Mouse (Mus musculus) neutrophil, adult 65 days (primary cell): Measurements from ENCODE around the gene Slc17a1. TPM values are rescaled to one million over a fixed set of nuclear protein-coding genes. Genes with fewer than 3 reads are reported as not detected.

Experiments
- total RNA-seq: library from RNA; stranded (reverse); gene quantifications from 2 replicates; pipeline ENCODE4 v1.2.4, GENCODE M21; 2023

The Slc17a1 gene
- total RNA-seq, result not detected in 2 replicates

GRCm38 (mm10) chr13:23867405-23867804, at the start of gene Slc17a1:
TSS of gene Slc17a1 (plus strand) at chr13:23867750.

DNA sequence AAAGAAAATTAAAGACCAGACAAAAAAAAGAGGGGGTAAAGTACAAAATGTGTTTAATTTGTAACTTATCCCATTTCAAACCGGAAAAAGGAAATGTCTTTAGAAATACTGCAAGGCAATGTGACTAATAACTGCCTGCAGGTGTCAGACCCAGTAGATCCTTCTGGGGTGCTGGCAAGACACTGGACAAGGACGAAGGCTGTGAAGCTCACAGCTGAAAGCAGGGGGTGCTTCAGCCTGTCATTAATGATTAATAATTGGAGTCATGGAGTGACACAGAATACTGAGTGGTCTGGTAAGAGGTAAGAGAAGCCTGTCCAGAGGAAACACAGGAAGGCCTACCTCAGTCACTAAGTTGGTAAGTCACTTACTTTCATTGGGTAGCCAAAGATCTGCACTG, 28.2 kb upstream of the Slc17a1 start, which contains the start of gene Slc17a3:
TSS of gene Slc17a3 (plus strand) at position 127 of the 400 bp plus-strand sequence.

DNA sequence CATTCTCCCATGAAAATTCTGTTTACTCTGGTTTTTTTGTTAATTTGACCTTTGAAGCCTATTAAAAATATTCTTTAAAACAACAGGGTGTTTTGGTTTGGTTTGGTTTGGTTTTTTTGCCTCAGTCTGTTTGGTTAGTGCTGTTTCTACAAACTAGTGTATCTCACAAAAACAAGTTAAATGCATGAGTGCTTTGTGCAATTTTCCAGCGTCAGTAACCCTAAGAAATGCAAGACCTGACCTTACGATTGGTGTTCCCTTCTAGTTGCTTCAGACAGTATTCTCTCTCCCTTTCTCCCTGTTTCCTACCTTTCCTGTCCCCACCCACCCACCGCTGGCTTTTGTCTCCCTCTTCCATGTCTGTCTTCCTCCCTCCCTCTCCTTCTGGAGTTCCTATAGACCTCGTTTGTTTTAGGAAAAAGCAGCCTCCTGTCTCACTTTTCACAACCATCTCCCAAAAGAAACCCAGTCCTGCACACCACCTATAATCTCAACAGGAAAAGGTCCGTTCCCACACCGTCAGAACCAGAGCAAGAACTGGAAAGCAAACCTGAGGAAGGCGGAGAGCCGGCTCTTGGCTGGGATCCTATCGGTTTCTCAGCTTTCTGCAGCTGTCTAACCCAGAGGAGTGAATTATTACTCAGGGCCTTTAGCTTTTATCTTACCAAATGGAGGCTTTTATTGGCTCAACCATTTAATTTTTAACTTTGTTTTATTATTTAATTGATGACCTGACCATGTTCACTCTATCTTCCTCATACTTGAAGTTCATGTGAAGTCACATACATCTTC, 47.0 kb downstream of the Slc17a1 start, which contains the start of gene Slc17a4:
TSS of gene Slc17a4 (minus strand) at position 634 of the 792 bp plus-strand sequence.

DNA sequence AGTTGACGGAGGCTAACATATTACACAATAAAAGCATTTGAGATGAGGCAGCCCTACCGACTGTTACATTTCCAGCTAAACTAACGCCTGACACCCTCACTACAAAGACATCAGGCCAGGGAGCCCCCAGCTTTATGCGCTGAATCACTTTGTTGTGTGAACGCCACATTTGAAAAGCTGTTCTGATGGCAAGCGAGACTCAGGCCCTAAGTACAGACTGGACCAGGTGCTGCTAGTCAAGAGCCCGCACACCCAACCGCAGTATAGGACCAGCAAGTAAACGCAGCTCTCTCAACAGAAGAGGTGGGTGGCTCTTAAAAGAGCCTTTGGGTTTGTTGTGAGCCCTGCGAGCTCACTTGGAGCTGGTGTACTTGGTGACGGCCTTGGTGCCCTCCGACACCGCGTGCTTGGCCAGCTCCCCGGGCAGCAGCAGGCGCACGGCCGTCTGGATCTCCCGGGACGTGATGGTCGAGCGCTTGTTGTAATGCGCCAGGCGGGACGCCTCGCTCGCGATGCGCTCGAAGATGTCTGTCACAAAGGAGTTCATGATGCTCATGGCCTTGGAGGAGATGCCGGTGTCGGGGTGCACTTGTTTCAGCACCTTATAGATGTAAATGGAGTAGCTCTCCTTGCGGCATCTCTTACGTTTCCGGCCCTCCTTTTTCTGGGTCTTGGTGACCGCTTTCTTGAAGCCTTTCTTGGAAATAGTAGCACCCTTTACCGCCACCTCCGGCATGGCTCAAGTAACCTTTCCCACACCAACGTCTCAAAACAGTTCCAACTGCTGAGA, 66.1 kb downstream of the Slc17a1 start, which contains the start of gene Hist1h2ba:
TSS of gene Hist1h2ba (minus strand) at position 736 of the 790 bp plus-strand sequence.

GRCm38 (mm10) chr13:23934211-23934520, 66.6 kb downstream of the Slc17a1 start, which contains the start of gene Hist1h2aa:
TSS of gene Hist1h2aa (plus strand) at chr13:23934462.

Other genes starting within 250 kb of the Slc17a1 start
- 59.1 and 80.7 TPM in 2 replicates for gene Hist1h2be, start 246.6 kb upstream of the Slc17a1 start, total RNA-seq
- 628 and 671 TPM in 2 replicates for gene Hist1h1e, start 245.2 kb upstream of the Slc17a1 start, total RNA-seq
- gene Hist1h2ac, start 183.8 kb upstream of the Slc17a1 start, total RNA-seq, result 21.4 and 34.7 TPM in 2 replicates
- 85.6 and 87.8 TPM in 2 replicates for gene Hist1h2bc, start 183.6 kb upstream of the Slc17a1 start, total RNA-seq
- 0.75 TPM in 1 of 2 replicates, not detected in the other for gene Hist1h1t, start 171.9 kb upstream of the Slc17a1 start, total RNA-seq
- gene Hist1h4c, start 169.3 kb upstream of the Slc17a1 start, total RNA-seq, result 147 and 286 TPM in 2 replicates
- 2.0 and 2.2 TPM in 2 replicates for gene Hfe, start 156.9 kb upstream of the Slc17a1 start, total RNA-seq
- gene Hist1h1c, start 128.9 kb upstream of the Slc17a1 start, total RNA-seq, result 1,418 and 1,573 TPM in 2 replicates
- gene Hist1h3c, start 122.1 kb upstream of the Slc17a1 start, total RNA-seq, result 379 and 485 TPM in 2 replicates
- 566 and 573 TPM in 2 replicates for gene Hist1h2bb, start 121.0 kb upstream of the Slc17a1 start, total RNA-seq
- 470 and 881 TPM in 2 replicates for gene Hist1h2ab, start 116.6 kb upstream of the Slc17a1 start, total RNA-seq
- gene Hist1h3b, start 115.5 kb upstream of the Slc17a1 start, total RNA-seq, result 584 and 951 TPM in 2 replicates
- 196 and 310 TPM in 2 replicates for gene Hist1h4b, start 110.7 kb upstream of the Slc17a1 start, total RNA-seq
- 278 and 356 TPM in 2 replicates for gene Hist1h4a, start 106.5 kb upstream of the Slc17a1 start, total RNA-seq
- 546 and 576 TPM in 2 replicates for gene Hist1h3a, start 105.4 kb upstream of the Slc17a1 start, total RNA-seq
- 193 and 241 TPM in 2 replicates for gene Hist1h1a, start 104.1 kb upstream of the Slc17a1 start, total RNA-seq
- gene Trim38, start 97.8 kb upstream of the Slc17a1 start, total RNA-seq, result not detected in 2 replicates
- not detected in 2 replicates for gene Slc17a2, start 60.8 kb upstream of the Slc17a1 start, total RNA-seq
- gene Slc17a3, start 28.3 kb upstream of the Slc17a1 start, total RNA-seq, result not detected in 2 replicates
- gene Slc17a4, start 47.3 kb downstream of the Slc17a1 start, total RNA-seq, result not detected in 2 replicates
- gene Hist1h2ba, start 66.4 kb downstream of the Slc17a1 start, total RNA-seq, result not detected in 2 replicates
- gene Hist1h2aa, start 66.7 kb downstream of the Slc17a1 start, total RNA-seq, result not detected in 2 replicates
- not detected in 2 replicates for gene Scgn, start 123.5 kb downstream of the Slc17a1 start, total RNA-seq